Mouse (Mus musculus) liver, adult 2 months (tissue): ENCODE data around the gene Myadml2.
A peak's percentile ranks its signal among the peaks of the same experiment; 100 is the strongest.

ENCODE experiments used
- CTCF ChIP-seq: fragments of 200-500 bp; IDR thresholded peaks from 2 replicates; pipeline ENCODE4 v1.5.1; 2011; ENCODE audit warnings: low read depth, low read length, control low read depth
- POLR2A ChIP-seq: fragments of 200-500 bp; IDR thresholded peaks from 2 replicates; pipeline ENCODE4 v1.6.1; 2011; ENCODE audit warnings: low read length, control low read depth; ENCODE audit not compliant: insufficient read depth; ENCODE audit errors: extremely low read depth

DNA sequence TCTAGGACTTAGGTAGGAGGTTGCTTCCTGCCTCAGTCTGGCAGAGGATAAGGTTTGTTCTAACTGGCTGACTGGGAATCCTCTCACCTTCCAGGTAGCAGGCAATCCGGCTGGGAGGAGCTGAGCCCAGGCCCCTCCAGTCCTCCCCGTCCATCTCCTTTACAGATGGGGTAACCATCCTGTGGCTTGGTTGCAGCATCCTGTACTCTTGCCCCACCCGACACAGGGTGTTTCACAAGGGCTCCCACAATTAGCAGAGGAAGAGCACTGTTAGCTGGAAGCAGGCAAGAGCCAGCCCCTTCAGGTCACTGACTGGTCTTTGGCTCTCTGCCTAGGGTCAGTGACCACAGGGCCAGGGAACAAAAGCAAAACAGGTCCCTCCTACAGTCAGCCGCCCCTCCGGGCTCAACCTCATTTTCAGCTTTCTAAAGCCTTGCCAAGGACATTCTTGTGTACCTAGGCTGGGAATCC is 17.5 kb downstream of the Myadml2 start:
- no peak for TF ChIP-seq CTCF
- TF ChIP-seq POLR2A, result 0 out of 2 replicates have a peak, but pooled peaks have one; percentile 26
